Mouse (Mus musculus) kidney, embryonic 15.5 days (tissue): ENCODE results near the gene Tarsl2. TPM values are rescaled to one million over a fixed set of nuclear protein-coding genes. Genes with fewer than 3 reads are reported as not detected.

ENCODE experiments used
- polyA plus RNA-seq: library from polyadenylated mRNA; unstranded; fragments of >200 nt; fragmentation: Nextera tagmentation; extraction: Ambion mirVana; gene quantifications from 2 replicates; pipeline ENCODE4 v1.2.1, GENCODE M21; 2015

Gene Tarsl2
- polyA plus RNA-seq, 1 experiment from 2014 or later, result 11.1 TPM

Other genes starting within 250 kb of the Tarsl2 start
- gene Tjp1, start 117.1 kb upstream of the Tarsl2 start, polyA plus RNA-seq, result 29.9 and 31.2 TPM in 2 replicates
- 88.1 and 89.8 TPM in 2 replicates for gene Tm2d3, start 46.3 kb downstream of the Tarsl2 start, polyA plus RNA-seq
- gene Pcsk6, start 216.8 kb downstream of the Tarsl2 start, polyA plus RNA-seq, result 2.7 and 2.9 TPM in 2 replicates